Mouse (Mus musculus) ES-E14 (cell line): Measurements from ENCODE around the gene Myo1g. TPM values are rescaled to one million over a fixed set of nuclear protein-coding genes. Genes with fewer than 3 reads are reported as not detected.

Source experiments
- DNase-seq: peaks from one replicate; pipeline ENCODE4 v3.0.0-alpha.2; 2013; ENCODE audit warnings: low read depth, low spot score
- H3K27ac ChIP-seq: 2 replicates; pipeline ENCODE4 v1.5.1; 2012; ENCODE audit warnings: low read depth, mild to moderate bottlenecking, low read length, moderate library complexity, mixed read lengths; ENCODE audit not compliant: poor library complexity, insufficient read depth, severe bottlenecking
- H3K36me3 ChIP-seq: 2 replicates; pipeline ENCODE4 v1.6.1; 2012; ENCODE audit warnings: mild to moderate bottlenecking, low read length, moderate library complexity, mixed read lengths; ENCODE audit not compliant: control insufficient read depth, poor library complexity, insufficient read depth, severe bottlenecking
- H3K4me1 ChIP-seq, 2 experiments: fragments of 150-350 bp in 1 of 2; sonication (generic) in 1 of 2; 2 replicates each; pipeline ENCODE4 v1.6.1; 2012; ENCODE audit warnings: low read length in 2 of 2, mild to moderate bottlenecking in 1 of 2, mixed read lengths in 1 of 2; ENCODE audit not compliant: control insufficient read depth in 2 of 2, insufficient read depth in 2 of 2, poor library complexity in 1 of 2
- H3K4me3 ChIP-seq, 2 experiments: fragments of 150-350 bp in 1 of 2; sonication (generic) in 1 of 2; 2 replicates each; pipeline ENCODE4 v1.5.1; 2012; ENCODE audit warnings: low read length in 2 of 2, low read depth in 1 of 2, mild to moderate bottlenecking in 1 of 2, mixed read lengths in 1 of 2; ENCODE audit not compliant: insufficient read depth in 1 of 2, poor library complexity in 1 of 2, severe bottlenecking in 1 of 2
- H3K9ac ChIP-seq: 2 replicates; pipeline ENCODE4 v1.6.1; 2012; ENCODE audit warnings: low read depth, mild to moderate bottlenecking, low read length, mixed read lengths; ENCODE audit not compliant: poor library complexity, insufficient read depth, severe bottlenecking
- H3K9me3 ChIP-seq: fragments of 150-350 bp; sonication (generic); 2 replicates; pipeline ENCODE4 v1.6.1; 2012; ENCODE audit warnings: low read depth, mild to moderate bottlenecking, low read length; ENCODE audit not compliant: control insufficient read depth, insufficient read depth
- CHD2 ChIP-seq: IDR thresholded peaks from 2 replicates; pipeline ENCODE4 v1.6.1; 2014; ENCODE audit warnings: mild to moderate bottlenecking, low read depth, low read length, inconsistent platforms
- HCFC1 ChIP-seq: IDR thresholded peaks from 2 replicates; pipeline ENCODE4 v1.6.1; 2012; ENCODE audit warnings: low read length, inconsistent platforms, borderline replicate concordance; ENCODE audit not compliant: insufficient read depth
- MAFK ChIP-seq: IDR thresholded peaks from 2 replicates; pipeline ENCODE4 v1.6.1; 2014; ENCODE audit warnings: mild to moderate bottlenecking, low read depth, low read length, inconsistent platforms; ENCODE audit not compliant: insufficient read depth
- ZC3H11A ChIP-seq: IDR thresholded peaks from 2 replicates; pipeline ENCODE4 v1.6.1; 2012; ENCODE audit warnings: low read depth, mild to moderate bottlenecking, inconsistent platforms, low read length, borderline replicate concordance
- ZNF384 ChIP-seq: IDR thresholded peaks from 2 replicates; pipeline ENCODE4 v1.6.1; 2012; ENCODE audit warnings: low read depth, low read length, inconsistent platforms
- in situ Hi-C, 2 experiments: fragments of 600-800 bp; cut with MboI; formaldehyde crosslinking; loops; one replicate each; pipeline ENCODE4 v1.15.1; 2025; ENCODE audit warnings: low sequenced_read_pairs in 2 of 2, inconsistent platforms in 1 of 2; ENCODE audit not compliant: unreplicated experiment in 2 of 2
- total RNA-seq: library from RNA; depleted of rRNA; stranded (reverse); fragments of 300-350 nt; gene quantifications from 2 replicates; pipeline ENCODE4 v1.2.3, GENCODE M21; 2012

Myo1g gene
- total RNA-seq, 1 experiment, result 11.6 TPM

DNA sequence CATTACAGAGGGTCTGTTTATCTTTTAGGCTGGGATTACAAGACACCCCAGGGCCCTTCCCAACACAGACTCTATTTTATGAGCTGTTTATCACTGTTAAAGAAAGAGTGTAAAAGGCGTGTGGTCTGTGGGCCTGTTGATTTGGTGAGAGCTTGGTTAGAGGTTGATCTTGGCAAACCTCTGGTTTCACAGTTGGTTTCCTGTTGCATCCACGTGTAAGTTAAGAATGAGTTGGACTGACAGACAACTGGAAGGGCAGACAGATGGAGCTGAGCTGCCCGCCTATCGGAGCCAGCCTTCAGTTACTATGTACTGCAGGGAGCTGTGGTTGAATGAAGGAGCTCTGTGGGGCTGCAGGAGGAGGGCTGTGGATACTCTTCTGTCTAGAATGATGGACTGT lies 45.7 kb upstream of the Myo1g start:
- no peak overlapping the region for H3K27ac ChIP-seq
- in situ Hi-C loops, result no loop called here
- H3K9ac ChIP-seq, result no peak overlapping the region
- no peak overlapping the region for H3K4me3 ChIP-seq
- peaks cover 0 to 2% of the 10 kb centered on the region in 2 experiments; a peak in 1 of 4 replicates for H3K4me1 ChIP-seq
- H3K9me3 ChIP-seq, result no peaks in the 10 kb centered on the region
- H3K36me3 ChIP-seq, result peaks cover 11% of the 10 kb centered on the region
- no peak for DNase-seq
- no peak for TF ChIP-seq CHD2
- TF ChIP-seq ZC3H11A, result no peak
- no peak for TF ChIP-seq HCFC1
- no peak for TF ChIP-seq ZNF384
- TF ChIP-seq MAFK, result no peak

DNA sequence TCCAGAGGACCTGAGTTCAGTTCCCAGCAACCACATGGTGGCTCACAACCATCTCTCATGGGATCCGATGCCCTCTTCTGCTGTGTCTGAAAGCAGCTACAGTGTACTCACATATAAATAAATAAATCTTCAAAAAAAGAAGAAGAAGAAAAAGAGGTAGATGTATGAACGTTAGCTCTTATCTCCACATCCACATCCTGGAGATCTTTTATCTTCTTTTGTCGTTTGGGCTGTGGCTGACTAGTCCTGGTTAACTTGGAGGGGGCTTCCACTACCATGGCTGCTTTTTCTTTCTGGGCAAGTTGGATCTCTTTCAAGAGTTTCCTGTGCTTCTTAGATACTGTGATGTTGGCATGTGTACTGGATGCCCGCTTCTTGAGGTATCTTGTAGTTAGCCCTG lies 42.4 kb upstream of the Myo1g start:
- no peak overlapping the region for H3K9ac ChIP-seq
- no peak for TF ChIP-seq MAFK
- TF ChIP-seq ZC3H11A, result no peak
- no peak for TF ChIP-seq HCFC1
- TF ChIP-seq CHD2, result no peak
- TF ChIP-seq ZNF384, result no peak
- no peaks in the 10 kb centered on the region for H3K9me3 ChIP-seq
- H3K4me3 ChIP-seq, result no peak overlapping the region
- no peak overlapping the region for H3K27ac ChIP-seq
- peaks cover 8% of the 10 kb centered on the region; the same call in 1 of the 2 replicates for H3K36me3 ChIP-seq
- in situ Hi-C loops, result no loop called here
- DNase-seq, result no peak
- peaks cover 0 to 2% of the 10 kb centered on the region in 2 experiments; a peak in 1 of 4 replicates for H3K4me1 ChIP-seq

DNA sequence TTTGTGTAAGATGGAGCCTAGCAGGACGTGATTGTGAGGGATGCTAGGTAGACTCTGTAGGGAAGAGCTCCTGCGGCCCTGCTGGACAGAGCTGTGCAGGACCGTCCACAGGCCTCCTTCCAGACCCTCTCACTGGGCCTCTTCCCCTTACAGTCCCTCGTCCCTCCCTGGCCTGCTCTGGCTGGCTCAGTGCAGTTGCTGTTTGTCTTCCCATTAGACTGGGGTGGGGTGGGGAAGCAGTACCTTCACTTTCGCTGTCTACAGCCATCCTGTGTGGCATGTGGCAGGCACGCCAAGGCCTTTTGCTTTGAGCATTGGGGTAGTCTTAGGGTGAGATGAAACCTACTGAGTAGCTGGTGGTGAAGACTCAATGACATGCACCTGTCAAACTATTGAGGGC lies 41.6 kb upstream of the Myo1g start:
- Histone ChIP-seq H3K4me3 (no peak overlapping the region), H3K4me1 (peaks cover 0 to 2% of the 10 kb centered on the region in 2 experiments; a peak in 1 of 4 replicates), H3K9ac (no peak overlapping the region), H3K27ac (no peak overlapping the region), H3K36me3 (peaks cover 8% of the 10 kb centered on the region; the same call in 1 of the 2 replicates), H3K9me3 (no peaks in the 10 kb centered on the region)
- in situ Hi-C loops, result no loop called here
- no peak for TF ChIP-seq ZNF384
- TF ChIP-seq ZC3H11A, result no peak
- no peak for TF ChIP-seq CHD2
- no peak for TF ChIP-seq HCFC1
- TF ChIP-seq MAFK, result no peak
- no peak for DNase-seq

DNA sequence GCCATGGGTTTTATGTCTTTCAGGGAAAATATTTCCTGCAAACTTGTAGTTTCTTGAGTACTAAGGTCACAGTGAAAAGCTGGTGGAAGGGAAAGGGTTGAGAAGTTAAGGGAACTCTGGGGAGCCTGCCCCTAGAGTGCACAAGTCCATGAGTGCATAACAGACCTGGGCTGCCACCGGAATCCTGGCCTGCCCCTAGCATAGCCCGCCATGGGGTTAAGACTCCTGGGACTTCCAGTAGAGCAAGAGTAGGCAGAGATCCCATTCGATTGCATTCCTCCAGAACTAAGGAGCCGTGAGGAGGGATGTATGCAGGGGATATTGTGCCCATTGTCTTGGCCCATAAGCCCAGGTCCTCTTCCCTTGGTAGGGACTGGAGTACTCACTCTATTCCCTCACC lies 40.7 kb upstream of the Myo1g start:
- no peak overlapping the region for H3K27ac ChIP-seq
- H3K4me3 ChIP-seq, result no peak overlapping the region
- H3K36me3 ChIP-seq, result peaks cover 12% of the 10 kb centered on the region
- peaks cover 0 to 2% of the 10 kb centered on the region in 2 experiments; a peak in 1 of 4 replicates for H3K4me1 ChIP-seq
- no peaks in the 10 kb centered on the region for H3K9me3 ChIP-seq
- TF ChIP-seq ZC3H11A (no peak), ZNF384 (no peak), HCFC1 (no peak), MAFK (no peak), CHD2 (no peak)
- DNase-seq, result no peak
- no peak overlapping the region for H3K9ac ChIP-seq
- in situ Hi-C loops, result no loop called here

DNA sequence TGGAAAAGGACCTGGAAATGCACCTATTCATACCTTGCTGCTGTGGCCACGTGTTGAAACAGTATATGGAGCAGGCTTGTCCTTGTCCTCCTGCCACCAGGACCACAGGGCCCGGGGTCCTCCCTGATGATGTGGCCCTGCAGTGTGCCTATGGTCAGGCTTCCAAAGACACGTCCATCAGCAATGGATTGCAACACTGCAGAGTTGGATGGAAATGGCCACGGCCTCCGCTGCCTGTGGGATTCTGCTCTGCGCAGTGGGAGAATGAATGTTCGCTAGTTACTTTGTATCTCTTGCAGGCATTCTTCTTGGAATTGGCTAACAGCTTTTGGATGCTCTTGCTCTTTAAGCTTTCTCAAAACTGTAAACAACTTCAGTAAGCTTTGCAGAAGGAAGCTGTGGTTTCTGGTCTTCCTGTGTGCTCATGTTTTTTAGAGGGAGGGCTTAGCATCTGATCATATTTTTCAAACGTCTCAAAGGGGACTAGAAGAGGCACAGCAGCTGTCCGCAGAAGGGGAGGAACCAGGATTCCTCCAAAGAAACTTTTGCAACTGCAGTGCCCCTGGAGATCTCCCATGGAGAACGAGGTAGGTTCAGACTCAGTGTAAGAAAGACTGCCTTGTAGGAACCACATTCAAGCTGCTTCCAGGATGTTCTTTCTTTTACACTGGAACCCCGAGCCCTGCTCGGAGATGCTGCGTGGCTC lies 40.0 kb upstream of the Myo1g start:
- DNase-seq, result no peak
- no peak for TF ChIP-seq CHD2
- no peak overlapping the region for H3K27ac ChIP-seq
- no peaks in the 10 kb centered on the region for H3K9me3 ChIP-seq
- peaks cover 12% of the 10 kb centered on the region for H3K36me3 ChIP-seq
- in situ Hi-C loops, result no loop called here
- H3K4me3 ChIP-seq, result no peak overlapping the region
- H3K4me1 ChIP-seq, result peaks cover 0 to 2% of the 10 kb centered on the region in 2 experiments; a peak in 1 of 4 replicates
- H3K9ac ChIP-seq, result no peak overlapping the region
